Mouse (Mus musculus) ES-Bruce4 (cell line): ENCODE data around the gene Ppp1r13b. TPM values are rescaled to one million over a fixed set of nuclear protein-coding genes. Genes with fewer than 3 reads are reported as not detected.

Source experiments
- H3K27ac ChIP-seq: 2 replicates; pipeline ENCODE4 v1.5.1; 2012; ENCODE audit warnings: low read length, inconsistent platforms; ENCODE audit not compliant: insufficient read depth
- H3K27me3 ChIP-seq: 2 replicates; pipeline ENCODE4 v1.6.1; 2012; ENCODE audit warnings: mild to moderate bottlenecking, low read length, inconsistent platforms; ENCODE audit not compliant: control insufficient read depth, poor library complexity, insufficient read depth, severe bottlenecking
- H3K36me3 ChIP-seq: 2 replicates; pipeline ENCODE4 v1.6.1; 2012; ENCODE audit warnings: inconsistent platforms, mild to moderate bottlenecking, low read length, moderate library complexity; ENCODE audit not compliant: control insufficient read depth, poor library complexity, insufficient read depth, severe bottlenecking
- H3K4me1 ChIP-seq: one replicate; pipeline ENCODE4 v1.8.1; 2011; ENCODE audit warnings: low read length; ENCODE audit not compliant: control insufficient read depth, insufficient read depth
- H3K4me3 ChIP-seq: 2 replicates; pipeline ENCODE4 v1.5.1; 2011; ENCODE audit warnings: low read depth, mild to moderate bottlenecking, low read length
- H3K9ac ChIP-seq: 2 replicates; pipeline ENCODE4 v1.6.1; 2012; ENCODE audit warnings: low read depth, mild to moderate bottlenecking, inconsistent platforms; ENCODE audit not compliant: poor library complexity, severe bottlenecking
- H3K9me3 ChIP-seq: replicated peaks from 2 replicates; pipeline ENCODE4 v1.6.1; 2012; ENCODE audit warnings: mild to moderate bottlenecking, low read length, inconsistent platforms; ENCODE audit not compliant: control insufficient read depth, poor library complexity, insufficient read depth, severe bottlenecking
- CTCF ChIP-seq: IDR thresholded peaks from one replicate; pipeline ENCODE4 v1.8.1; 2011; ENCODE audit warnings: low read depth, low read length
- EP300 ChIP-seq: IDR thresholded peaks from 2 replicates; pipeline ENCODE4 v1.6.1; 2011; ENCODE audit warnings: low read depth, low read length; ENCODE audit not compliant: insufficient read depth
- POLR2A ChIP-seq: IDR thresholded peaks from one replicate; pipeline ENCODE4 v1.8.1; 2011; ENCODE audit warnings: low read length; ENCODE audit not compliant: insufficient read depth
- polyA plus RNA-seq: library from polyadenylated mRNA; stranded (reverse); fragments of >200 nt; gene quantifications from 2 replicates; pipeline ENCODE4 v1.2.4, GENCODE M21; 2011; ENCODE audit warnings: low read depth; ENCODE audit not compliant: missing spikeins, insufficient read depth, insufficient read length

The Ppp1r13b gene
- polyA plus RNA-seq, 1 experiment = 8.9 TPM

DNA sequence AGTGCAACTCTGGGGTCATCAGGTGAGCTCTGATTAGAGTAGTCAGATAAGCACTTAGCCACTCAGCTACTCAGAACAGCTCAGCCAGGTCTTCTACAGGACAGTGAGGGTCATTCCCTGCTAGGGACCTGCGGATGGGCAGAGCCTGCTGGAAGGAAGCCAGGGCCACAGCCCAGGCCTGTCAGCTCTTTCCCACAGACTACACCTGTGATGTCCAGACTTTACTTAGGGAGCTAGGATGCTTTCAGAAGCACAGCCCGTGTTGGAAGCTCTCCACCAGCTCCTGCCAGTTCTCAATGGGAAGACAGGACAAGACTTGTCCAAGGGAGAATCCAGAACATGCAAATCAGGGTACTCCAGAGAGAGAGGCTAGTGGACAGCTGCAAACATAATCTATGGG, 26.1 kb upstream of the Ppp1r13b start:
- Histone ChIP-seq H3K9me3 (no peaks in the 10 kb centered on the region), H3K4me1 (peaks cover 14% of the 10 kb centered on the region), H3K9ac (no peak overlapping the region), H3K27ac (no peak overlapping the region), H3K4me3 (no peak overlapping the region), H3K36me3 (no peaks in the 10 kb centered on the region), H3K27me3 (no peaks in the 10 kb centered on the region)
- no peak for TF ChIP-seq POLR2A
- TF ChIP-seq EP300 = no peak
- no peak for TF ChIP-seq CTCF

DNA sequence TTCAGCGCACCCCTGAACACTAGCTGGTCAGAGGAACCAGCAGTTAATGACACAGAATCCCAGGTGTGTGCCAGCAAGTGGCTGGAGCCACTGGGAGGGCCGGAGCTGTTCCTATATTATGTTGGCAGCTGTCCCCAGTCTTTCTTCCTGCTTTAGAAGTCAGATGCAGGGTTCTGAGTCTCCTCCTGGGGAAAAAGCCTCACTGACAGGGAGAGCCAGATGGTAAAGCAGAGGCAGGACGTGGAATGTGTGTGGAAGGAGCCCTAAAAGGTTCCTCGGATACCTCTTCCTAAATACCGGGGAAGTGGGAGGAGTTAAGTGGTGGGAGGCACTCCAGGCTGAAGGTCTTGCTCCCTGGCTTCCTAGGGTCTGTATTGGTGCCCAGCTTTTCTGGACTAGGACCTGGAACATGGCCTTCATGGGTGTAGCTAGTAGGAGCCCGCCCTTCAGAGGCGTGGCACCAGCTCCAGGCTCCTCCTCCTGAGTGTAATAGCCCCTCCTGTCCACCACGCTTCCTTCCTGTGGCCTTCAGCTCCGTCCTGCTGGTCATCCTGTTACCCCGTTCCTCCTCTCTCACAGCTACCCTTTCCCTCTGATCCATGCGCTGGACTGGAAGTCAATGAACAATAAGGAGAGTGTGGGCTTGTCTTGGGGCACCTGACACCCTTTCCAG, 25.3 kb upstream of the Ppp1r13b start:
- no peaks in the 10 kb centered on the region for H3K36me3 ChIP-seq
- no peak overlapping the region for H3K4me3 ChIP-seq
- no peaks in the 10 kb centered on the region for H3K9me3 ChIP-seq
- H3K27ac ChIP-seq = no peak overlapping the region
- no peak overlapping the region for H3K9ac ChIP-seq
- no peak for TF ChIP-seq CTCF
- H3K4me1 ChIP-seq = peaks cover 6% of the 10 kb centered on the region
- no peaks in the 10 kb centered on the region for H3K27me3 ChIP-seq

DNA sequence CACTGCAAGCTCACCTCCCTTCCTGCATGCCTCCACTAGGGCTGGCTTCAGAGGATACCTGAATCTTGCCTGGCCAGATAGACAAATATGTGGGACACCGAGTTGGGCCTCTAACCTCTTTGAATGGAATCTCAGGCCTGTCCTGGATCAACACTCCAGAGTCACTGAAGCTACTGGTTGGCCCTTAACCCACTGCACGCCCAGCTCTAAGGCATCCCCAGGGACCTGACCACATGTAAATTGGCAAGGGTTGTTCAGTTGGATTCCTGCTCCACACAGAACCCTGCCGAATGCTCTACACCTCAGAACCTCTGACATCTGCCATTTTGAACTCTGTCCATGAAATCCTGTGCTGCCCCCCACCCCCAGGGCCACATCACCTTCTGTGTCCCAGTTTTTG, 24.6 kb upstream of the Ppp1r13b start:
- H3K9me3 ChIP-seq = no peaks in the 10 kb centered on the region
- no peaks in the 10 kb centered on the region for H3K36me3 ChIP-seq

GRCm38 (mm10) chr12:111931411-111932025, 23.6 kb upstream of the Ppp1r13b start:
- H3K4me1 ChIP-seq = peaks cover 4% of the 10 kb centered on the region
- H3K27me3 ChIP-seq = no peaks in the 10 kb centered on the region
- TF ChIP-seq CTCF (no peak), POLR2A (no peak), EP300 (no peak)
- no peak overlapping the region for H3K9ac ChIP-seq
- no peak overlapping the region for H3K4me3 ChIP-seq
- H3K27ac ChIP-seq = no peak overlapping the region
- H3K36me3 ChIP-seq = no peaks in the 10 kb centered on the region
- H3K9me3 ChIP-seq = no peaks in the 10 kb centered on the region

More for the DNA sequence above, 24.6 kb upstream of the Ppp1r13b start:
- Histone ChIP-seq H3K4me1 (peaks cover 4% of the 10 kb centered on the region), H3K4me3 (no peak overlapping the region), H3K27me3 (no peaks in the 10 kb centered on the region), H3K27ac (no peak overlapping the region), H3K9ac (no peak overlapping the region)
- TF ChIP-seq EP300 = no peak
- TF ChIP-seq POLR2A = no peak
- TF ChIP-seq CTCF = no peak

DNA sequence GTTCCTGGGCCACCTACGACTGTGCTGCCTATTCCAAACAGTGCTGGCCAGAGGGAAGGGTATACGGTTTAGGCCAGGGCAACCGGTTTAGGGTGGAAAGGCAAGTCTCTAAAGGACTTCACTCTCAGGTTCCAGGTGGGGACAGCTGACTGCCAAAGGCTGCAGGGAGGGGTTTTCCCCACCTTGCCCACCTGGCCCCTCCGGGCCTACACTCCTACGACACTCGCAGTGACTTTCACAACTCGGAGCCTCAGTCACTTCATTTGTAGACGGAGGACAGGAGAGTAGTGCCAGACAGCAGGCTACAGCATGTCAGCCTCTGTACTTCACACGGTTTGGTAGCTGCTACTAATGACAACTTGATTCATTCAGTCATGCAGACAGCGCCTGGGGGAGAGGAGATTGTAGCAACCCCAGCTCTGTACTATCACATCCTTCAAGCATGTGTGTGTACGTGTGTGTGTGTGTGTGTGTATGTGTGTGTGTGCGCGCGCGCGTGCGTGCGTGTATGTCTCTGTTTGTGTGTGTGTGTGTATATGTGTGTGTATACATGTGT, 20.6 kb upstream of the Ppp1r13b start:
- Histone ChIP-seq H3K4me1 (no peaks in the 10 kb centered on the region), H3K9me3 (no peaks in the 10 kb centered on the region), H3K27me3 (no peaks in the 10 kb centered on the region), H3K4me3 (no peak overlapping the region), H3K9ac (no peak overlapping the region), H3K36me3 (no peaks in the 10 kb centered on the region), H3K27ac (no peak overlapping the region)
- no peak for TF ChIP-seq EP300
- TF ChIP-seq CTCF = no peak
- no peak for TF ChIP-seq POLR2A

DNA sequence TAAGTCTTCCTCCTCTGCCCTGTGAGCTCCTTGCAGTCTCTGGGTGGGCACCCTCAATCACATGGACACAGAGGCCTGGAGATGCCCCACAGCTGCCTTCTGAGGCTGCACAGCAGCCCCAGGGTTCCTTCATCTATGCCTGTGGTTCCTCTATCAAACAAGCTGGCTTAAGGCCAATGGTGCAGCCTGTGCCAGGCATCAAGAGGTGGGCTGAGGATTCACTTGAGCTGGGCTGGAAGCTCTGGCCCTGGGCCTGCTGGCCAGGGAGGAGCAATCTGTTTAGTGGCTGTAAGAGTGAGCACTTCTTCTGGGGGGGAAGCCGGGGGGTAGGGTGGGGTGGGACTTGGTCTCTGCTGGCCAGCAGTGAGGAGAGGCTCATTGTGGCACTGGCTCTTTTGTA, 19.4 kb upstream of the Ppp1r13b start:
- H3K27ac ChIP-seq = no peak overlapping the region

More for the DNA sequence above, 19.4 kb upstream of the Ppp1r13b start:
- TF ChIP-seq EP300 (no peak), CTCF (no peak), POLR2A (no peak)
- Histone ChIP-seq H3K4me1 (no peaks in the 10 kb centered on the region), H3K9me3 (no peaks in the 10 kb centered on the region), H3K27me3 (no peaks in the 10 kb centered on the region), H3K36me3 (no peaks in the 10 kb centered on the region), H3K4me3 (no peak overlapping the region), H3K9ac (no peak overlapping the region)
